Mouse (Mus musculus) layer of hippocampus, postnatal 14 days (tissue): Measurements from ENCODE around the gene Maged2. TPM values are rescaled to one million over a fixed set of nuclear protein-coding genes. Genes with fewer than 3 reads are reported as not detected.
A peak's percentile ranks its signal among the peaks of the same experiment; 100 is the strongest.
"Not testable (repeated sequence)": the region's sequence is repeated elsewhere in the genome, so short reads cannot be mapped to it uniquely, and the experiment has no call there.

Source experiments
- DNase-seq, 2 experiments: peaks; one replicate each; pipeline ENCODE4 v3.0.0; 2021 to 2022; ENCODE audit warnings: low spot score in 2 of 2, mixed read lengths in 1 of 2
- long read RNA-seq, 2 experiments: library from polyadenylated mRNA; stranded (forward); transcript quantifications; one replicate each; pipeline ENCODE4 v2.0.0; 2021
- total RNA-seq, 2 experiments: library from RNA; stranded (reverse); gene quantifications; 2 replicates each; pipeline ENCODE4 v1.2.3; 2021

The Maged2 gene
- 10 to 100 TPM; 59.2 to 60.5 TPM for total RNA-seq
- long read RNA-seq, experiment 1, transcript Maged2-204 (13 exons, 2,107 nt) = minor isoform, 20 of 91 reads
- long read RNA-seq, experiment 1, transcript Maged2-203 (13 exons, 2,183 nt) = major isoform, 24 of 91 reads
- long read RNA-seq, experiment 1, partial matches to known transcripts = 33 of 91 reads
- long read RNA-seq, experiment 1, other reads (novel, unspliced or antisense) = 14 of 91 reads
- long read RNA-seq, experiment 2, transcript Maged2-204 (13 exons, 2,107 nt) = major isoform, 37 of 108 reads
- long read RNA-seq, experiment 2, transcript Maged2-203 (13 exons, 2,183 nt) = minor isoform, 30 of 108 reads
- long read RNA-seq, experiment 2, partial matches to known transcripts = 31 of 108 reads
- long read RNA-seq, experiment 2, other reads (novel, unspliced or antisense) = 10 of 108 reads

- DNase-seq = no peak
These were observed at the start of gene Maged2 for GRCm38 (mm10) chrX:150814139-150814469. Gene Maged2, minus strand, starts transcription at chrX:150814345.

DNA sequence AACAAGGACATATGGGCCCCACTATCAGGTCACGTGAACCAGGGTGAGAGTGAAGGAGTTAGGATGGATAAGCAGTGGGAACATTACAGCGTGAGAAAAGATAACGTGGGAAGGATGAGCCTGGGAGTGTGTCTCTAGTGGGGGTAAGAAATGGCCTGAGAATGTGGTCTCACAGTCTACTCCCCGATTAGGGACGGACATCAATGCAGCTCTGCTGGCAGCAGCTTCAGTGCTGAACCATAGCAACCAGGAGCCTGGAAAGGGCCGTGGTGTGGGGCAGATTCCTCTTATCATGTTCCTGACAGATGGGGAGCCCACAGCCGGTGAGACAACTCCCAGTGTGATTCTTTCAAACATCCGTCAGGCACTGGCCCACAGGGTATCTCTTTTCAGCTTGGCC, 34.1 kb upstream of the Maged2 start:
- peak; percentile 3 to 8 for DNase-seq

GRCm38 (mm10) chrX:150845480-150846205, 31.5 kb upstream of the Maged2 start:
- DNase-seq = not testable (repeated sequence)

DNA sequence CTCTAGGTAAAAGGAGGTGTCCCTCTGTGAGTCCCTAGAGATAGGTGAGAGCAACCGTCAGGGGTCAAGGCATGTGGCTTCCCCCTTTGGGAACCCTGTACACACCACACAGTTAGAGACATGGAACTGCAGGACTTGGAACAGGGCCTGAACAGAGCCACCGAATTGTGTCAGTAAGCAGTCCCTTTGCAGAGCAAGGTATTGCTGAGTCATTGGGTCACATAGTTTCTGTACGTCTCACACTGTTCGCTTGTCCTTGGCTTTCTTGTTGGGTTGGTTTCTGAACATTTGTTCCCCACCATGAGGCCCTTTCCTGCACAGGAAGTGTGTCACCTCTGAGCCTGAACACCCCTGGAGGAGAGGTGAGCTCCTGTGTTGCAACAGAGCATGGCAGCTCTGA, 29.1 kb upstream of the Maged2 start:
- DNase-seq = not testable (repeated sequence)

GRCm38 (mm10) chrX:150830297-150830696, 16.2 kb upstream of the Maged2 start:
- no peak for DNase-seq

GRCm38 (mm10) chrX:150817278-150817677, 3.1 kb upstream of the Maged2 start:
- DNase-seq = no peak

GRCm38 (mm10) chrX:150815601-150816000, 1.5 kb upstream of the Maged2 start:
- no peak for DNase-seq

DNA sequence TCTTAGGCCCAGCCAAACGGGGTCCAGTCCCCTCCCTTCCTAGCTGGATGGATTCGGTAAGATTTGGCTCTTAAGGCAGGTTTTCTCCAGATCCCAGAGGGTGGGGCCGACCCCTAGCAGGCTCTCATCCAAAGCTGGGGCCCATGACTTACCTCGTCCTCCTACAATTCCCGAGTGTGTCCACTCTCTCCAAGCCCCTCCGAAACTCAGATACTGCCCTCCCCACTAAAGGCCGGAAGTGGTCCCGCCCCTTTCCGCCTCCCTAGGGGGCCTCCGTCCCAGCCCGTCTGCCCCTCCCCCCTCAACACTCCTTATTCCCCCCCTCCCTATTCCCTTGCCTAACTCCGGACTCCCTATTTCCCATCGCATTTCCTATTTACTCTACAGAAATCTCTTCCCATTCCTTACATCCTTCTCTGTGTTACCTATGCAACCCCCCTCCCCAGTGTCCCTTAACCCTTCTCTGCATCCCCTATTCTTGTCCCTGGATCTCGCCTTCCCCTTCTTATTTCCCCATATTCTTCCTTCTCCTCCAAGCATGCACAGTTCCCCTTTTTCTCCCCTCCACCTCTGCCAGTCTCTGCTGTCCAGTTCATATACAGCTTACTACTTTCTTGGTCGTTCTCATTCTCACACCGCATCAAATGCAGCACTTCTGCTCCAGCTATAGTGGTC, 544 bp downstream of the Maged2 start:
- peak in 1 of 2 experiments; percentile 12 for DNase-seq

- DNase-seq = peak; percentile 79 to 88
These were observed 1.3 kb downstream of the Maged2 start for GRCm38 (mm10) chrX:150812787-150813298.

DNA sequence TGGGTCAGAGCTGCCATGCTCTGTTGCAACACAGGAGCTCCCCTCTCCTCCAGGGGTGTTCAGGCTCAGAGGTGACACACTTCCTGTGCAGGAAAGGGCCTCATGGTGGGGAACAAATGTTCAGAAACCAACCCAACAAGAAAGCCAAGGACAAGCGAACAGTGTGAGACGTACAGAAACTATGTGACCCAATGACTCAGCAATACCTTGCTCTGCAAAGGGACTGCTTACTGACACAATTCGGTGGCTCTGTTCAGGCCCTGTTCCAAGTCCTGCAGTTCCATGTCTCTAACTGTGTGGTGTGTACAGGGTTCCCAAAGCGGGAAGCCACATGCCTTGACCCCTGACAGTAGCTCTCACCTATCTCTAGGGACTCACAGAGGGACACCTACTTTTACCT, 13.2 kb downstream of the Maged2 start:
- not testable (repeated sequence) for DNase-seq

GRCm38 (mm10) chrX:150798493-150799177, 15.5 kb downstream of the Maged2 start:
- not testable (repeated sequence) for DNase-seq

Other genes starting within 250 kb of the Maged2 start
- 1 to 10 TPM; 1.5 to 2.1 TPM for gene Pfkfb1, start 226.1 kb downstream of the Maged2 start, total RNA-seq
- gene Apex2, start 224.5 kb downstream of the Maged2 start, total RNA-seq = 10 to 100 TPM; 14.4 to 20.0 TPM
- 100 to 1,000 TPM; 142 to 153 TPM for gene Tro, start 156.8 kb downstream of the Maged2 start, total RNA-seq
- gene Gnl3l, start 203.0 kb upstream of the Maged2 start, total RNA-seq = 100 to 1,000 TPM; 198 to 216 TPM
- gene Fgd1, start 231.8 kb upstream of the Maged2 start, total RNA-seq = 10 to 100 TPM; 24.4 to 24.6 TPM